Mouse (Mus musculus) MEL (cell line): ENCODE data around the gene Styk1. TPM values are rescaled to one million over a fixed set of nuclear protein-coding genes. Genes with fewer than 3 reads are reported as not detected.

Experiments
- DNase-seq: peaks from one replicate; pipeline ENCODE4 v3.0.0; 2011; ENCODE audit warnings: low read depth, low spot score
- H3K27ac ChIP-seq: 2 replicates; pipeline ENCODE4 v1.5.1; 2012; ENCODE audit warnings: low read depth, mild to moderate bottlenecking, control low read depth, low read length, moderate library complexity; ENCODE audit not compliant: control insufficient read depth
- H3K27me3 ChIP-seq, 2 experiments: fragments of 150-350 bp in 1 of 2; sonication (generic) in 1 of 2; 2 replicates each; pipeline ENCODE4 v1.6.1; 2012; ENCODE audit warnings: low read length in 2 of 2, mild to moderate bottlenecking in 2 of 2, improper control_type of control experiment in 1 of 2, moderate library complexity in 1 of 2; ENCODE audit not compliant: insufficient read depth in 2 of 2, control insufficient read depth in 1 of 2
- H3K36me3 ChIP-seq, 2 experiments: 2 replicates each; pipeline ENCODE4 v1.6.1; 2012 to 2014; ENCODE audit warnings: low read length in 2 of 2, improper control_type of control experiment in 1 of 2, inconsistent platforms in 1 of 2, mild to moderate bottlenecking in 1 of 2; ENCODE audit not compliant: insufficient read depth in 2 of 2, control insufficient read depth in 1 of 2
- H3K4me1 ChIP-seq, 2 experiments: fragments of 150-350 bp in 1 of 2; sonication (generic) in 1 of 2; 2 replicates each; pipeline ENCODE4 v1.6.1; 2012; ENCODE audit warnings: low read length in 2 of 2, improper control_type of control experiment in 1 of 2, mild to moderate bottlenecking in 1 of 2; ENCODE audit not compliant: insufficient read depth in 2 of 2, control insufficient read depth in 1 of 2
- H3K4me3 ChIP-seq, 2 experiments: fragments of 150-350 bp in 1 of 2; sonication (generic) in 1 of 2; 2 replicates each; pipeline ENCODE4 v1.5.1; 2012; ENCODE audit warnings: low read depth in 2 of 2, low read length in 2 of 2, mild to moderate bottlenecking in 2 of 2, moderate library complexity in 2 of 2, control low read depth in 1 of 2, improper control_type of control experiment in 1 of 2; ENCODE audit not compliant: control insufficient read depth in 1 of 2, insufficient read depth in 1 of 2
- H3K79me2 ChIP-seq: 2 replicates; pipeline ENCODE4 v1.6.1; 2012; ENCODE audit warnings: mild to moderate bottlenecking, low read length, moderate library complexity; ENCODE audit not compliant: control insufficient read depth, poor library complexity, insufficient read depth
- H3K9ac ChIP-seq: 2 replicates; pipeline ENCODE4 v1.6.1; 2012; ENCODE audit warnings: low read depth, mild to moderate bottlenecking, control low read depth, low read length, moderate library complexity; ENCODE audit not compliant: control insufficient read depth, poor library complexity, severe bottlenecking
- H3K9me3 ChIP-seq: fragments of 150-350 bp; sonication (generic); replicated peaks from 2 replicates; pipeline ENCODE4 v1.6.1; 2012; ENCODE audit warnings: mild to moderate bottlenecking, low read length, improper control_type of control experiment, moderate library complexity; ENCODE audit not compliant: insufficient read depth
- CTCF ChIP-seq, 3 experiments: IDR thresholded peaks in 2 of 3; conservative IDR thresholded peaks in 1 of 3; 2 replicates each; pipeline ENCODE4 v1.5.1; 2011 to 2012; ENCODE audit warnings: low read length in 3 of 3, low read depth in 2 of 3, mild to moderate bottlenecking in 2 of 3, improper control_type of control experiment in 1 of 3, inconsistent platforms in 1 of 3, mixed read lengths in 1 of 3, moderate library complexity in 1 of 3; ENCODE audit not compliant: control insufficient read depth in 1 of 3, insufficient read depth in 1 of 3, poor library complexity in 1 of 3, severe bottlenecking in 1 of 3
- E2F4 ChIP-seq: IDR thresholded peaks from 2 replicates; pipeline ENCODE4 v1.6.1; 2011; ENCODE audit warnings: low read depth, low read length, improper control_type of control experiment, borderline replicate concordance
- ELF1 ChIP-seq: IDR thresholded peaks from 2 replicates; pipeline ENCODE4 v1.6.1; 2014; ENCODE audit warnings: low read depth, mild to moderate bottlenecking, inconsistent platforms, low read length, improper control_type of control experiment, moderate library complexity
- ETS1 ChIP-seq: IDR thresholded peaks from 2 replicates; pipeline ENCODE4 v1.6.1; 2012; ENCODE audit warnings: low read depth, mild to moderate bottlenecking, inconsistent platforms, low read length, improper control_type of control experiment, moderate library complexity
- GABPA ChIP-seq: IDR thresholded peaks from 2 replicates; pipeline ENCODE4 v1.6.1; 2012; ENCODE audit warnings: low read depth, mild to moderate bottlenecking, inconsistent platforms, low read length, improper control_type of control experiment, moderate library complexity
- GATA1 ChIP-seq: IDR thresholded peaks from 2 replicates; pipeline ENCODE4 v1.6.1; 2011; ENCODE audit warnings: low read depth, low read length, improper control_type of control experiment
- HCFC1 ChIP-seq: IDR thresholded peaks from 2 replicates; pipeline ENCODE4 v1.6.1; 2012; ENCODE audit warnings: low read depth, mild to moderate bottlenecking, inconsistent platforms, low read length, improper control_type of control experiment, moderate library complexity
- JUND ChIP-seq: IDR thresholded peaks from 2 replicates; pipeline ENCODE4 v1.6.1; 2011; ENCODE audit warnings: low read depth, mild to moderate bottlenecking, improper control_type of control experiment, low read length
- KAT2A ChIP-seq: conservative IDR thresholded peaks from 2 replicates; pipeline ENCODE4 v1.6.1; 2012; ENCODE audit warnings: low read depth, low read length, improper control_type of control experiment, inconsistent platforms
- MAX ChIP-seq: IDR thresholded peaks from 2 replicates; pipeline ENCODE4 v1.6.1; 2011; ENCODE audit warnings: low read length, improper control_type of control experiment
- MXI1 ChIP-seq: IDR thresholded peaks from 2 replicates; pipeline ENCODE4 v1.6.1; 2011; ENCODE audit warnings: mild to moderate bottlenecking, low read depth, low read length, improper control_type of control experiment
- NELFE ChIP-seq: IDR thresholded peaks from 2 replicates; pipeline ENCODE4 v1.6.1; 2011; ENCODE audit warnings: low read depth, low read length, improper control_type of control experiment
- NRF1 ChIP-seq: IDR thresholded peaks from 2 replicates; pipeline ENCODE4 v1.6.1; 2014; ENCODE audit warnings: low read depth, mild to moderate bottlenecking, inconsistent platforms, low read length, improper control_type of control experiment, moderate library complexity; ENCODE audit not compliant: poor library complexity, insufficient read depth, severe bottlenecking
- POLR2A ChIP-seq, 2 experiments: IDR thresholded peaks; 2 replicates each; pipeline ENCODE4 v1.6.1; 2011 to 2012; ENCODE audit warnings: low read length in 2 of 2, mild to moderate bottlenecking in 2 of 2, control low read depth in 1 of 2, improper control_type of control experiment in 1 of 2, low read depth in 1 of 2, moderate library complexity in 1 of 2; ENCODE audit not compliant: control insufficient read depth in 1 of 2, insufficient read depth in 1 of 2, poor library complexity in 1 of 2
- POLR2AphosphoS5 ChIP-seq: IDR thresholded peaks from 2 replicates; pipeline ENCODE4 v1.6.1; 2012; ENCODE audit warnings: low read depth, borderline replicate concordance, mild to moderate bottlenecking, inconsistent platforms, low read length, moderate library complexity, mixed read lengths
- RCOR1 ChIP-seq: IDR thresholded peaks from 2 replicates; pipeline ENCODE4 v1.6.1; 2012; ENCODE audit warnings: low read depth, mild to moderate bottlenecking, inconsistent platforms, low read length, improper control_type of control experiment
- SIN3A ChIP-seq: IDR thresholded peaks from 2 replicates; pipeline ENCODE4 v1.6.1; 2012; ENCODE audit warnings: low read length, improper control_type of control experiment, inconsistent platforms
- SMC3 ChIP-seq: IDR thresholded peaks from 2 replicates; pipeline ENCODE4 v1.6.1; 2011; ENCODE audit warnings: low read depth, low read length, improper control_type of control experiment
- TAL1 ChIP-seq: IDR thresholded peaks from 2 replicates; pipeline ENCODE4 v1.6.1; 2012; ENCODE audit warnings: mild to moderate bottlenecking, inconsistent platforms, low read length, moderate library complexity, mixed read lengths
- TBP ChIP-seq: IDR thresholded peaks from 2 replicates; pipeline ENCODE4 v1.8.0; 2011; ENCODE audit warnings: low read depth, low read length, improper control_type of control experiment
- TCF12 ChIP-seq: IDR thresholded peaks from 2 replicates; pipeline ENCODE4 v1.6.1; 2014; ENCODE audit warnings: low read depth, mild to moderate bottlenecking, inconsistent platforms, low read length, improper control_type of control experiment, moderate library complexity
- UBTF ChIP-seq: IDR thresholded peaks from 2 replicates; pipeline ENCODE4 v1.6.1; 2012; ENCODE audit warnings: low read depth, mild to moderate bottlenecking, inconsistent platforms, low read length, improper control_type of control experiment, moderate library complexity, borderline replicate concordance; ENCODE audit not compliant: insufficient read depth
- USF2 ChIP-seq, 2 experiments: IDR thresholded peaks; 2 replicates each; pipeline ENCODE4 v1.6.1; 2011 to 2012; ENCODE audit warnings: improper control_type of control experiment in 2 of 2, low read length in 2 of 2, borderline replicate concordance in 1 of 2, inconsistent platforms in 1 of 2, low read depth in 1 of 2, mild to moderate bottlenecking in 1 of 2; ENCODE audit not compliant: insufficient read depth in 1 of 2
- ZC3H11A ChIP-seq: IDR thresholded peaks from 2 replicates; pipeline ENCODE4 v1.6.1; 2012; ENCODE audit warnings: low read depth, mild to moderate bottlenecking, inconsistent platforms, low read length, improper control_type of control experiment
- ZKSCAN1 ChIP-seq: IDR thresholded peaks from 2 replicates; pipeline ENCODE4 v1.6.1; 2012; ENCODE audit warnings: low read depth, mild to moderate bottlenecking, inconsistent platforms, low read length, improper control_type of control experiment, moderate library complexity
- ZMIZ1 ChIP-seq: IDR thresholded peaks from 2 replicates; pipeline ENCODE4 v1.6.1; 2012; ENCODE audit warnings: low read depth, mild to moderate bottlenecking, inconsistent platforms, low read length, improper control_type of control experiment, moderate library complexity
- ZNF384 ChIP-seq: IDR thresholded peaks from 2 replicates; pipeline ENCODE4 v1.6.1; 2012; ENCODE audit warnings: low read depth, mild to moderate bottlenecking, inconsistent platforms, low read length, improper control_type of control experiment
- polyA plus RNA-seq, 2 experiments: library from polyadenylated mRNA; stranded (reverse) in 1 of 2; unstranded in 1 of 2; fragments of >175 nt in 1 of 2; fragments of >200 nt in 1 of 2; gene quantifications; 2 replicates each; pipeline versions ENCODE4 v1.2.1 to v1.2.4; 2012; ENCODE audit warnings: low replicate concordance in 2 of 2, low read depth in 1 of 2; ENCODE audit not compliant: insufficient read length in 2 of 2, insufficient read depth in 1 of 2, missing spikeins in 1 of 2
- total RNA-seq: library from RNA; depleted of rRNA; stranded (reverse); fragments of 300-350 nt; gene quantifications from 2 replicates; pipeline ENCODE4 v1.2.3, GENCODE M21; 2012

Gene Styk1
- total and polyA plus RNA-seq, 3 experiments, result 0.11 to 0.12 TPM; not detected in 1

GRCm38 (mm10) chr6:131292991-131293788 is 60.2 kb downstream of the Styk1 start, which contains the start of gene Magohb:
Magohb (minus strand) TSS chr6:131293244.
- DNase-seq, result peak; percentile 88
- peak within 1 kb of the TSS; percentile 73 to 93 for H3K4me3 ChIP-seq
- peaks cover 0 to 2% of the 10 kb centered on the region in 2 experiments; a peak in 3 of 4 replicates for H3K4me1 ChIP-seq
- TF ChIP-seq UBTF, result no peak
- no peak for TF ChIP-seq NRF1
- no peak for TF ChIP-seq ZKSCAN1
- no peak for TF ChIP-seq CTCF (IDR thresholded peaks at IDR 0.05 in 2 of 3, conservative IDR thresholded peaks at IDR 0.05 in 1 of 3; ENCODE audit: control insufficient read depth in 1 of 3, insufficient read depth in 1 of 3, low read depth in 2 of 3, low read length in 3 of 3, poor library complexity in 1 of 3, severe bottlenecking in 1 of 3)
- peak; percentile 24 to 67; a peak in 2 of 4 replicates for TF ChIP-seq POLR2A (IDR thresholded peaks at IDR 0.05; ENCODE audit: control insufficient read depth in 1 of 2, insufficient read depth in 1 of 2, low read depth in 1 of 2, low read length in 2 of 2, poor library complexity in 1 of 2)
- no peak for TF ChIP-seq POLR2AphosphoS5
- peak; percentile 69 for TF ChIP-seq NELFE
- TF ChIP-seq ZMIZ1, result 0 out of 2 replicates have a peak, but pooled peaks have one; percentile 44
- TF ChIP-seq ZNF384, result peak; percentile 47; the same call in 1 of the 2 replicates
- TF ChIP-seq TAL1, result no peak
- TF ChIP-seq GATA1, result 0 out of 2 replicates have a peak, but pooled peaks have one; percentile 2
- TF ChIP-seq RCOR1, result no peak
- no peak for TF ChIP-seq ZC3H11A
- no peak for TF ChIP-seq USF2 (IDR thresholded peaks at IDR 0.05; ENCODE audit: borderline replicate concordance in 1 of 2, insufficient read depth in 1 of 2, low read depth in 1 of 2, low read length in 2 of 2)
- TF ChIP-seq SMC3, result no peak
- peak; percentile 59 for TF ChIP-seq MAX
- no peak; the same call in 1 of the 2 replicates for TF ChIP-seq KAT2A
- TF ChIP-seq ETS1, result 0 out of 2 replicates have a peak, but pooled peaks have one; percentile 31
- 0 out of 2 replicates have a peak, but pooled peaks have one; percentile 20 for TF ChIP-seq TCF12
- TF ChIP-seq E2F4, result peak; percentile 79; the same call in 1 of the 2 replicates
- peak; percentile 94 for TF ChIP-seq ELF1
- peak; percentile 95 for TF ChIP-seq SIN3A
- TF ChIP-seq TBP, result peak; percentile 78
- TF ChIP-seq HCFC1, result peak; percentile 92
- TF ChIP-seq MXI1, result peak; percentile 96
- TF ChIP-seq JUND, result no peak
- peak; percentile 43; the same call in 1 of the 2 replicates for TF ChIP-seq GABPA
- H3K36me3 ChIP-seq, result peaks cover 0 to 22% of the 10 kb centered on the region in 2 experiments; a peak in 3 of 4 replicates
- peaks cover 14% of the 10 kb centered on the region for H3K79me2 ChIP-seq
- H3K9me3 ChIP-seq, result no peaks in the 10 kb centered on the region
- peak within 1 kb of the TSS; percentile 82 for H3K9ac ChIP-seq
- peak within 1 kb of the TSS; percentile 44 for H3K27ac ChIP-seq
- H3K27me3 ChIP-seq, result no peaks in the 10 kb centered on the region
